Mouse (Mus musculus): ENCODE results near the gene Twist1. TPM values are rescaled to one million over a fixed set of nuclear protein-coding genes. Genes with fewer than 3 reads are reported as not detected.

Twist1 gene
- polyA plus RNA-seq, 1 experiment from 2014 or later: 0.41 TPM

- no peak overlapping the region for H3K27ac ChIP-seq (ENCODE audit: low read length)
- no peaks in the 10 kb centered on the region for H3K36me3 ChIP-seq (ENCODE audit: control insufficient read depth, insufficient read depth, low read length)
- H3K4me1 ChIP-seq (replicated peaks; ENCODE audit: control insufficient read depth, insufficient read depth, low read length): peaks cover 3% of the 10 kb centered on the region; the same call in 1 of the 2 replicates
- no peak for ATAC-seq (ENCODE audit: low read depth)
- H3K9me3 ChIP-seq (ENCODE audit: control insufficient read depth, low read length): no peaks in the 10 kb centered on the region
- no peak overlapping the region for H3K4me3 ChIP-seq (ENCODE audit: low read length)
- H3K27me3 ChIP-seq (ENCODE audit: control insufficient read depth, insufficient read depth, low read depth, low read length): peaks cover 85% of the 10 kb centered on the region
- no peak overlapping the region for H3K9ac ChIP-seq (ENCODE audit: low read length)
- no peak overlapping the region for H3K4me2 ChIP-seq (ENCODE audit: low read depth, low read length)
- WGBS: 27% methylated on average over 2 of the region's 2 CpGs
Measured at GRCm38 (mm10) chr12:33964427-33964826, 7.0 kb downstream of the Twist1 start.

- Histone ChIP-seq H3K9me3 (ENCODE audit: control insufficient read depth, low read length) (no peaks in the 10 kb centered on the region), H3K4me1 (replicated peaks; ENCODE audit: control insufficient read depth, insufficient read depth, low read length) (peaks cover 3% of the 10 kb centered on the region; the same call in 1 of the 2 replicates), H3K4me2 (ENCODE audit: low read depth, low read length) (no peak overlapping the region), H3K9ac (ENCODE audit: low read length) (no peak overlapping the region), H3K36me3 (ENCODE audit: control insufficient read depth, insufficient read depth, low read length) (no peaks in the 10 kb centered on the region), H3K4me3 (ENCODE audit: low read length) (no peak overlapping the region), H3K27me3 (ENCODE audit: control insufficient read depth, insufficient read depth, low read depth, low read length) (peaks cover 88% of the 10 kb centered on the region), H3K27ac (ENCODE audit: low read length) (no peak overlapping the region)
- ATAC-seq (ENCODE audit: low read depth): no peak
- 10% methylated on average over 5 of the region's 5 CpGs for WGBS
Measured at GRCm38 (mm10) chr12:33965661-33966360, 8.3 kb downstream of the Twist1 start.

- Histone ChIP-seq H3K4me3 (ENCODE audit: low read length) (no peak overlapping the region; the same call in 1 of the 2 replicates), H3K4me2 (ENCODE audit: low read depth, low read length) (peak overlapping the region; percentile 9; the same call in 1 of the 2 replicates), H3K4me1 (replicated peaks; ENCODE audit: control insufficient read depth, insufficient read depth, low read length) (peaks cover 3% of the 10 kb centered on the region; the same call in 1 of the 2 replicates), H3K9me3 (ENCODE audit: control insufficient read depth, low read length) (no peaks in the 10 kb centered on the region), H3K36me3 (ENCODE audit: control insufficient read depth, insufficient read depth, low read length) (no peaks in the 10 kb centered on the region), H3K9ac (ENCODE audit: low read length) (no peak overlapping the region), H3K27ac (ENCODE audit: low read length) (no peak overlapping the region), H3K27me3 (ENCODE audit: control insufficient read depth, insufficient read depth, low read depth, low read length) (peaks cover 89% of the 10 kb centered on the region)
- WGBS: 1% methylated on average over 35 of the region's 35 CpGs
- no peak for ATAC-seq (ENCODE audit: low read depth)
Measured at GRCm38 (mm10) chr12:33966490-33967415, 9.3 kb downstream of the Twist1 start.

GRCm38 (mm10) chr12:33967514-33967913 lies 10.0 kb downstream of the Twist1 start:
- Histone ChIP-seq H3K4me1 (replicated peaks; ENCODE audit: control insufficient read depth, insufficient read depth, low read length) (peaks cover 3% of the 10 kb centered on the region; the same call in 1 of the 2 replicates), H3K4me2 (ENCODE audit: low read depth, low read length) (peak overlapping the region; percentile 10; the same call in 1 of the 2 replicates), H3K4me3 (ENCODE audit: low read length) (no peak overlapping the region), H3K9ac (ENCODE audit: low read length) (no peak overlapping the region), H3K36me3 (ENCODE audit: control insufficient read depth, insufficient read depth, low read length) (no peaks in the 10 kb centered on the region), H3K27me3 (ENCODE audit: control insufficient read depth, insufficient read depth, low read depth, low read length) (peaks cover 81% of the 10 kb centered on the region), H3K27ac (ENCODE audit: low read length) (no peak overlapping the region), H3K9me3 (ENCODE audit: control insufficient read depth, low read length) (no peaks in the 10 kb centered on the region)
- ATAC-seq (ENCODE audit: low read depth): no peak
- WGBS: 2% methylated on average over 21 of the region's 21 CpGs

- Histone ChIP-seq H3K4me3 (ENCODE audit: low read length) (no peak overlapping the region), H3K36me3 (ENCODE audit: control insufficient read depth, insufficient read depth, low read length) (no peaks in the 10 kb centered on the region), H3K9ac (ENCODE audit: low read length) (no peak overlapping the region), H3K27me3 (ENCODE audit: control insufficient read depth, insufficient read depth, low read depth, low read length) (peaks cover 75% of the 10 kb centered on the region), H3K9me3 (ENCODE audit: control insufficient read depth, low read length) (no peaks in the 10 kb centered on the region), H3K4me2 (ENCODE audit: low read depth, low read length) (no peak overlapping the region), H3K27ac (ENCODE audit: low read length) (no peak overlapping the region), H3K4me1 (replicated peaks; ENCODE audit: control insufficient read depth, insufficient read depth, low read length) (peaks cover 3% of the 10 kb centered on the region; the same call in 1 of the 2 replicates)
- 2% methylated on average over 37 of the region's 37 CpGs for WGBS
- no peak for ATAC-seq (ENCODE audit: low read depth)
Measured at GRCm38 (mm10) chr12:33968041-33968897, 10.8 kb downstream of the Twist1 start.

- Histone ChIP-seq H3K9ac (ENCODE audit: low read length) (no peak overlapping the region), H3K27me3 (ENCODE audit: control insufficient read depth, insufficient read depth, low read depth, low read length) (peaks cover 73% of the 10 kb centered on the region), H3K4me1 (replicated peaks; ENCODE audit: control insufficient read depth, insufficient read depth, low read length) (peaks cover 3% of the 10 kb centered on the region; the same call in 1 of the 2 replicates), H3K9me3 (ENCODE audit: control insufficient read depth, low read length) (no peaks in the 10 kb centered on the region), H3K36me3 (ENCODE audit: control insufficient read depth, insufficient read depth, low read length) (no peaks in the 10 kb centered on the region), H3K4me2 (ENCODE audit: low read depth, low read length) (no peak overlapping the region), H3K27ac (ENCODE audit: low read length) (no peak overlapping the region), H3K4me3 (ENCODE audit: low read length) (no peak overlapping the region)
- WGBS: 10% methylated on average over 4 of the region's 4 CpGs
- ATAC-seq (ENCODE audit: low read depth): no peak
Measured at GRCm38 (mm10) chr12:33968898-33969178, 11.4 kb downstream of the Twist1 start.

- Histone ChIP-seq H3K27ac (ENCODE audit: low read length) (no peak overlapping the region), H3K4me2 (ENCODE audit: low read depth, low read length) (no peak overlapping the region), H3K9ac (ENCODE audit: low read length) (no peak overlapping the region), H3K36me3 (ENCODE audit: control insufficient read depth, insufficient read depth, low read length) (no peaks in the 10 kb centered on the region), H3K4me1 (replicated peaks; ENCODE audit: control insufficient read depth, insufficient read depth, low read length) (no peaks in the 10 kb centered on the region), H3K4me3 (ENCODE audit: low read length) (no peak overlapping the region), H3K27me3 (ENCODE audit: control insufficient read depth, insufficient read depth, low read depth, low read length) (peaks cover 3% of the 10 kb centered on the region; the same call in 1 of the 2 replicates), H3K9me3 (ENCODE audit: control insufficient read depth, low read length) (no peaks in the 10 kb centered on the region)
- ATAC-seq (ENCODE audit: low read depth): no peak
- 78% methylated on average over 4 of the region's 4 CpGs for WGBS
Measured at GRCm38 (mm10) chr12:33980159-33980558, 22.7 kb downstream of the Twist1 start.

GRCm38 (mm10) chr12:33981433-33981832 lies 24.0 kb downstream of the Twist1 start:
- no peaks in the 10 kb centered on the region for H3K9me3 ChIP-seq (ENCODE audit: control insufficient read depth, low read length)
- H3K27me3 ChIP-seq (ENCODE audit: control insufficient read depth, insufficient read depth, low read depth, low read length): peaks cover 3% of the 10 kb centered on the region; the same call in 1 of the 2 replicates
- no peaks in the 10 kb centered on the region for H3K36me3 ChIP-seq (ENCODE audit: control insufficient read depth, insufficient read depth, low read length)
- 49% methylated on average over 7 of the region's 7 CpGs for WGBS
- no peak for ATAC-seq (ENCODE audit: low read depth)
- H3K4me2 ChIP-seq (ENCODE audit: low read depth, low read length): no peak overlapping the region
- H3K4me3 ChIP-seq (ENCODE audit: low read length): no peak overlapping the region
- H3K4me1 ChIP-seq (replicated peaks; ENCODE audit: control insufficient read depth, insufficient read depth, low read length): no peaks in the 10 kb centered on the region
- H3K9ac ChIP-seq (ENCODE audit: low read length): no peak overlapping the region
- no peak overlapping the region for H3K27ac ChIP-seq (ENCODE audit: low read length)

Measured in lung, embryonic 16.5 days (tissue).